Mouse (Mus musculus): ENCODE data around the gene Setd1a. TPM values are rescaled to one million over a fixed set of nuclear protein-coding genes. Genes with fewer than 3 reads are reported as not detected.

The Setd1a gene
- polyA plus RNA-seq, 1 experiment from 2014 or later = 16.5 TPM

DNA sequence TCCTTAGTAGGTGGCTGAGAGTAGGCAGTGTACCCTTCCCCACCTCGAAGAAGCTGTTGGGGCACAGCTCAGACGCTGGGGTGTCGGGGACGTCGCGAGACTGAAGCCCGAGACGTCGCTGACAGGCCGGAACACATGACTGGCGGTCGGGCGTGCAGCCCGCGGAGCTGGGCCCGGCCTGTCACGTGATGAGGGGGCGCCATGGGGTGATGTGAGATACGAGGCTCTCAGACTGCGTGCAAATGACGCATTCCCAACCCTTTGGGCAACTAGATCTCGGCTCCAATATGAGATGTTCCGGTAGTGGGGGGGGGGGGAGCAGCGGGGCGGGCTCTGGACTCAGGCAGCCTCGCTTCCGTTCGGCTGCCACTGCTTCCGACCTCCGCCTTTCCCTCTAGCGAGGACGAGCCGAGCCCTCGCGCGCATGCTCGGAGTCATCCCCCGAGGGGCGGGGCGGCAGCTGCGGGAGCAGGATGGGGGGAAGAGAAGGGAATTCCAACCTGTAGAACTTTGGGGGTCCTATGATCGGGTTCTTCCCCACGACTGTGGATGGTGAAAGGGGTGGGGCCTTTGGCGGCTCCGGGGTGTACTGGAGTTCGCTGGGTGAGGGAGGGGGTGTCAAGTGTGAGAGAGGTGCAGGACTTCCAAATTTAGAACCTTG, 65.0 kb downstream of the Setd1a start:
- WGBS = under 1% methylated on average over 46 of the region's 46 CpGs
- H3K36me3 ChIP-seq (ENCODE audit: control insufficient read depth, insufficient read depth, low read length) = peaks cover 35% of the 10 kb centered on the region
- peak overlapping the region; percentile 92 for H3K9ac ChIP-seq (ENCODE audit: low read length)
- peak; percentile 92 for ATAC-seq (ENCODE audit: insufficient number of reproducible peaks, insufficient read depth, low FRiP score, low read depth)
- H3K4me2 ChIP-seq (ENCODE audit: low read length) = peak overlapping the region; percentile 92
- no peaks in the 10 kb centered on the region for H3K9me3 ChIP-seq (ENCODE audit: control insufficient read depth, low read length)
- no peaks in the 10 kb centered on the region for H3K27me3 ChIP-seq (ENCODE audit: control insufficient read depth, insufficient read depth, low read length)
- peaks cover 5 to 9% of the 10 kb centered on the region in 2 experiments; a peak in 3 of 4 replicates for H3K4me1 ChIP-seq (ENCODE audit: control insufficient read depth in 2 of 2, insufficient read depth in 2 of 2, low read length in 2 of 2)
- peak overlapping the region; percentile 71 to 93 for H3K4me3 ChIP-seq (ENCODE audit: control insufficient read depth in 1 of 2, insufficient read depth in 1 of 2, low read depth in 1 of 2, low read length in 2 of 2)
- peak overlapping the region; percentile 91 for H3K27ac ChIP-seq (replicated peaks in 1 of 2; ENCODE audit: control insufficient read depth in 1 of 2, insufficient read depth in 1 of 2, low read depth in 2 of 2, low read length in 2 of 2)

DNA sequence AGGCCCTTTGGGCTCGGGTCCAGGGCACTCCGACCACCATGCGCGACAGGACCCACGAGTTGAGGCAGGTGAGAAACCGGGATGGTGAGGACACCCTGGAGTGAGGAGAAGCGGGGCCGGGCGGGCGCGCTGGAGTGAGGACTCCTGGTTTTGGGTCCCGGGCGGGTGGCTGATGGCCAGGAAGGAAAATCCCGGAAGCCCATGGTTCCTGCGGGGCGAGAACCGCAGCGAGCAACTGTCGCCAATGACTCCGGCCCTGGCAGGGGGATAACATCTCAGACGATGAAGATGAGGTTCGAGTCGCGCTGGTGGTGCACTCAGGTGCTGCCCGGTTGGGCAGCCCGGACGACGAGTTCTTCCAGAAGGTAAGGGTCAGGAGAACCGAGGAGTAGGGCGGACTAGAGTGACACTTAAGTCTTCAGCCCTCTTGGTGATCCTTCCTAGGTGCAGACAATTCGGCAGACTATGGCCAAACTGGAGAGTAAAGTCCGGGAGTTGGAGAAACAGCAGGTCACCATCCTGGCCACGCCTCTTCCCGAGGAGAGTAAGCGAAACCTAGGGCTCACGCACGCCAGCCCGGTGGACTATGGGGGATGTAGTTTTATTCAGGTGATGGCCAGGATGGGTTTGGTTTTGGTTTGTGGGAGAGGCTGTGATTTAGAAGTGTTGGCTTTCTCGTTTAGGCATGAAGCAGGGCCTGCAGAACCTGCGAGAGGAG, 65.7 kb downstream of the Setd1a start:
- Histone ChIP-seq H3K4me2 (ENCODE audit: low read length) (peak overlapping the region; percentile 92), H3K9ac (ENCODE audit: low read length) (peak overlapping the region; percentile 92), H3K9me3 (ENCODE audit: control insufficient read depth, low read length) (no peaks in the 10 kb centered on the region), H3K27me3 (ENCODE audit: control insufficient read depth, insufficient read depth, low read length) (no peaks in the 10 kb centered on the region), H3K27ac (replicated peaks in 1 of 2; ENCODE audit: control insufficient read depth in 1 of 2, insufficient read depth in 1 of 2, low read depth in 2 of 2, low read length in 2 of 2) (peak overlapping the region; percentile 74 to 91), H3K36me3 (ENCODE audit: control insufficient read depth, insufficient read depth, low read length) (peaks cover 42% of the 10 kb centered on the region), H3K4me3 (ENCODE audit: control insufficient read depth in 1 of 2, insufficient read depth in 1 of 2, low read depth in 1 of 2, low read length in 2 of 2) (peak overlapping the region; percentile 71 to 93), H3K4me1 (ENCODE audit: control insufficient read depth in 2 of 2, insufficient read depth in 2 of 2, low read length in 2 of 2) (peaks cover 5 to 9% of the 10 kb centered on the region in 2 experiments; a peak in 3 of 4 replicates)
- peak; percentile 27; the same call in 1 of the 2 replicates for ATAC-seq (ENCODE audit: insufficient number of reproducible peaks, insufficient read depth, low FRiP score, low read depth)
- WGBS = under 1% methylated on average over 40 of the region's 40 CpGs

Other genes with a start within 250 kb of the Setd1a start
- 1.9 and 2.1 TPM in 2 replicates for gene Tmem265, start 215.3 kb upstream of the Setd1a start, polyA plus RNA-seq (2014; fragmentation: Nextera tagmentation; extraction: Ambion mirVana)
- gene Phkg2, start 203.3 kb upstream of the Setd1a start, polyA plus RNA-seq (2014; fragmentation: Nextera tagmentation; extraction: Ambion mirVana) = 34.3 and 38.7 TPM in 2 replicates
- 10.1 and 12.7 TPM in 2 replicates for gene Ccdc189, start 188.1 kb upstream of the Setd1a start, polyA plus RNA-seq (2014; fragmentation: Nextera tagmentation; extraction: Ambion mirVana)
- 24.1 and 25.8 TPM in 2 replicates for gene Rnf40, start 187.9 kb upstream of the Setd1a start, polyA plus RNA-seq (2014; fragmentation: Nextera tagmentation; extraction: Ambion mirVana)
- 10.7 and 12.3 TPM in 2 replicates for gene Zfp629, start 160.9 kb upstream of the Setd1a start, polyA plus RNA-seq (2014; fragmentation: Nextera tagmentation; extraction: Ambion mirVana)
- 30.6 and 41.1 TPM in 2 replicates for gene Bcl7c, start 67.7 kb upstream of the Setd1a start, polyA plus RNA-seq (2014; fragmentation: Nextera tagmentation; extraction: Ambion mirVana)
- 4.7 and 5.6 TPM in 2 replicates for gene Ctf1, start 63.9 kb upstream of the Setd1a start, polyA plus RNA-seq (2014; fragmentation: Nextera tagmentation; extraction: Ambion mirVana)
- gene Ctf2, start 44.5 kb upstream of the Setd1a start, polyA plus RNA-seq (2014; fragmentation: Nextera tagmentation; extraction: Ambion mirVana) = not detected in 2 replicates
- gene Fbxl19, start 32.1 kb upstream of the Setd1a start, polyA plus RNA-seq (2014; fragmentation: Nextera tagmentation; extraction: Ambion mirVana) = 0.93 and 1.5 TPM in 2 replicates
- 15.7 and 17.7 TPM in 2 replicates for gene Orai3, start 6.9 kb upstream of the Setd1a start, polyA plus RNA-seq (2014; fragmentation: Nextera tagmentation; extraction: Ambion mirVana)
- not detected in 2 replicates for gene Gm49388, start 8.9 kb downstream of the Setd1a start, polyA plus RNA-seq (2014; fragmentation: Nextera tagmentation; extraction: Ambion mirVana)
- gene Hsd3b7, start 23.9 kb downstream of the Setd1a start, polyA plus RNA-seq (2014; fragmentation: Nextera tagmentation; extraction: Ambion mirVana) = 20.4 and 22.2 TPM in 2 replicates
- 25.8 and 28.8 TPM in 2 replicates for gene Stx4a, start 47.6 kb downstream of the Setd1a start, polyA plus RNA-seq (2014; fragmentation: Nextera tagmentation; extraction: Ambion mirVana)
- gene Stx1b, start 47.9 kb downstream of the Setd1a start, polyA plus RNA-seq (2014; fragmentation: Nextera tagmentation; extraction: Ambion mirVana) = 1.0 and 1.2 TPM in 2 replicates
- 8.8 and 8.9 TPM in 2 replicates for gene Zfp646, start 99.6 kb downstream of the Setd1a start, polyA plus RNA-seq (2014; fragmentation: Nextera tagmentation; extraction: Ambion mirVana)
- 6.8 and 7.4 TPM in 2 replicates for gene Zfp668, start 100.2 kb downstream of the Setd1a start, polyA plus RNA-seq (2014; fragmentation: Nextera tagmentation; extraction: Ambion mirVana)
- 0.66 and 1.3 TPM in 2 replicates for gene Prss53, start 114.3 kb downstream of the Setd1a start, polyA plus RNA-seq (2014; fragmentation: Nextera tagmentation; extraction: Ambion mirVana)
- gene Gm21974, start 118.8 kb downstream of the Setd1a start, polyA plus RNA-seq (2014; fragmentation: Nextera tagmentation; extraction: Ambion mirVana) = not detected in 2 replicates
- 121 and 142 TPM in 2 replicates for gene Vkorc1, start 118.9 kb downstream of the Setd1a start, polyA plus RNA-seq (2014; fragmentation: Nextera tagmentation; extraction: Ambion mirVana)
- gene Bckdk, start 127.4 kb downstream of the Setd1a start, polyA plus RNA-seq (2014; fragmentation: Nextera tagmentation; extraction: Ambion mirVana) = 167 and 178 TPM in 2 replicates
- 28.3 and 28.7 TPM in 2 replicates for gene Kat8, start 135.8 kb downstream of the Setd1a start, polyA plus RNA-seq (2014; fragmentation: Nextera tagmentation; extraction: Ambion mirVana)
- gene Prss8, start 153.4 kb downstream of the Setd1a start, polyA plus RNA-seq (2014; fragmentation: Nextera tagmentation; extraction: Ambion mirVana) = 0.23 and 0.62 TPM in 2 replicates
- gene Prss36, start 170.1 kb downstream of the Setd1a start, polyA plus RNA-seq (2014; fragmentation: Nextera tagmentation; extraction: Ambion mirVana) = 9.2 and 10.1 TPM in 2 replicates
- 40.6 and 41.0 TPM in 2 replicates for gene Fus, start 190.8 kb downstream of the Setd1a start, polyA plus RNA-seq (2014; fragmentation: Nextera tagmentation; extraction: Ambion mirVana)
- 58.6 and 59.9 TPM in 2 replicates for gene Pycard, start 217.2 kb downstream of the Setd1a start, polyA plus RNA-seq (2014; fragmentation: Nextera tagmentation; extraction: Ambion mirVana)
- 0.38 and 0.54 TPM in 2 replicates for gene Trim72, start 227.3 kb downstream of the Setd1a start, polyA plus RNA-seq (2014; fragmentation: Nextera tagmentation; extraction: Ambion mirVana)

All from heart, embryonic 14.5 days (tissue).